Mouse (Mus musculus) layer of hippocampus, adult 9-10 months (tissue): ENCODE data around the gene Grin2a.

Experiments
- DNase-seq: peaks from one replicate; pipeline ENCODE4 v3.0.0; 2022; ENCODE audit warnings: low spot score

The Grin2a gene

DNA sequence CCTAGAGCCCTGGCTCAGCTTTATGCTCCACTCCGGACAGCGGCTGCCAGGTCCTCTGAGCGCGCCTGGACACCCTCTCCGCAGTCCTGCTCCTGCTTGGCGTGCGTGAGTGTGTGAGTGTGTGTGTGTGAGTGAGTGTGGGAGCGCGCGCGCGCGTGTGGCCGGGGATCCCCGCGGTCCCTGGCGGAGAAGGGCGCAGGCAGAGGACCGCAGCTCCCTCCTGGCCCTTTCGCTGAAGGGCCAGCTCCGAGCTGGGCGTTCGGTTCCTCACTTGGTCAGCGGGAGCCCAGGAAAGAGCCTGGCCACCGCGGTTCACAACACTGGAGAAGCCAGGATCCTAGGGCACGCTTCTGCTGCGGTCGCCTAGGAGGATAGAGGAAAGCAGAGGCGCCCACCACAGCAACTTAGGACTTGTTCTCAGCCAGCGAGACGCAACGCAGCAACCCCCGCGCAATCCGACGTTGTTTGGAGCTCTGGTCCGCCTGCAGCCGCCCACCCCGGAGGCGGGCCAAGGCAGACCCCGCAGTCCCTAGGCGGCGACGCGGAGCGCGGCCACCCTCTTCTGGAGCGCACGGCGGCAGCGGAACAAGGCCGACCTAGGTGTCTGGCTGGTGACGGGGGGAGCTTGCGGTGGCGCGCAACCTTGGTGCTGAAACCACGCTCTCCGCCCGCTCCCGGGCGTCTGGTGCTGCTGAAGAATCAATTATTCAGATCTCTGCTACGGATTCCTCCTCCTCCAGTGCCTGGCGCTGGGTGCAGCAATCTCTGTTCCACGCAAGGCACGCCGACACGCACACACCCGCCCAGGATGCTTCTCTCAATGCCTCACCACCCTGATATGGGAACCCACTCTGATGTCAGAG is at the start of gene Grin2a:
Gene Grin2a (minus strand): TSS at position 610 of the 863 bp plus-strand sequence.
- no peak for DNase-seq

DNA sequence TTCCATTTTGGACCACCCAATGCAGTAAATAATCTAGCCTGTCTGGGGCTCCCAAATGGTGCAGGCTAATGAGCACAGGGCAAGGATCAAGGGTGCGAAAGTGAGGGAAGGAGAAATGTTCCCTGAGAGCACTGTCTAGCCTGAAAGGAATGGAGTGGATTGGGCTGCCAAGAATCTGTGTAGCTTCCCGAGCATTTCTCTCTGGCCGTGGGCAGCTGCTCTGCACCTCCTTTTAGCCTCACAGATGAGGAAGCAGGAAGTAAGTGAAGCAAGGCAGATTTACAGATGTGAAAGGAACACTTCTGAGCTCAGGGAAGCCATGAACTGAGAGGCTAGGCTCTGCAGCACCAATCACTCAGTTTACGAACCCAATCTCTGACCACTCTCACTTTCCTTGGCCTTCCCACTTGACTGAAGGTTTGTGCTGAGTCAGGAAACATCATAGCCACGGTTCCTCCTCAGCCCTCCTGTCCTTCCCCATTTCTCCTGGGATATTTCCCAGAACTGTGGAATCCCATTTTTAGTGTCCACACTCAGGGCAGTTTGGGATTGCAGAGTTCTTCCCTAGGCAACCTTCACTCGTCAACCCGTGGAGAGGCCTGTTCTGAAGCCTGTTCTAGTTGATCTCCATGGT is 40.3 kb upstream of the Grin2a start:
- DNase-seq, result no peak

DNA sequence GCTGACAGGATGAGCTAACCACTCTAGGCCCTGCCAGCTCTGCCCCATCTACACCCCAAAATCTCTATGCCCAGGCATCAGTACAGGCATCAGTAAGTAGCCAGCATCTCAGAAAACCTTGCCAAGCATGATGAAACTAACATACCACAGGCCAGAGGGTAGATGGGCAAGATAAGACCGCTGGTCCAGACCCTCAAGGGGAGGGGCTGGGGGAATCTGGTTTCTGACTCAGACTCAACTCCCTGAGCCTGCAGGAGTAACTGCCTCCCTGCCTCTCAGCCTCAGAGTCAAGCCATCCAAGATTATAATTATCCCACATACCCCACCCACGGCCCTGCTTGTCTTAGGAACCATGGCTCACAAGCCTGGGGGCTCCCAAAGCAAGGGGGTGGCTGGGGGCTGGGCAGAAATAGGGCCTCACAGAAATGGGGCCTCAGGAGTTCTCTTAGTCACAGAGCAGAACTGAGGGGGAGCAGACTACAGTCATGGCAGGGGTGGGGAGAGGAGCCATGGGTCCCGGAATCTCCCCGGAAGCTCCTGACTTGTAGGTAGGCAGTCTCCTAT is 38.1 kb upstream of the Grin2a start:
- DNase-seq, result no peak

DNA sequence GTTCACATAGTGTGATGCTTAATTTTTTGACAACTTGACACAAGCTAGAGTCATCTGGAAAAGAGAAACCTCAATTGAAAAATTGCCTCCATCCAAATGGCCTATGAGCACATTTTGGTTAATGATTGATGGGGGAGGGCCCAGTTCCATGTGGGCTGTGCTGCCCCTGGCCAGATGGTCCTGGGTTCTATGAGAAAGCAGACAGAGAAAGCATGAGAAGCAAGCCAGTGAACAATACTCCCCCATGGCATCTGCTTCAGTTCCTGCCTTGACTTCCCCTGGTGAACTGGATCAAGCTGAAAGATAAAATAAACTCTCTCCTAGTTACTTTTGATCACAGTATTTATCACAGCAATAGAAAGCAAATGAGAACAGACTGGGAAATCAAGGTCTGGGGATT is 36.5 kb upstream of the Grin2a start:
- DNase-seq, result peak; percentile 41

DNA sequence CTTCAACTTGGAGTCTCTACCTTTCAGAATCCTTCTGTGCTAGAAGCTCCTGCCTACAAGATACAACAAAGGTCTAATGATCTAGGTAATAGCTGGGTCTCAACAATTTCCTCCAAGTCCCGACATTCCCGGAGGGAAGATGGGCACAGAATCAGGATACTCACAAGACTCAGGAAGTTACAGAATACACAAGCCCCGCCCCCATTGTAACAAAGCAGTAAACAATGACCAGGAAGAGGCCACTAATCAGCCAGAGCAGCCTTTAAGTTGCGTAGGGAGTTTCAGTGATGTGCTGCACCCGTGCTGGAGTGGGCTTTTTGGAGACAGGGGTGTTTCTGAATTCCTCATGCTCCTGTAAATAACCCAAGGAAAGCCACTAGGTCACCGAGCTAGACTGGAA is 31.4 kb upstream of the Grin2a start:
- DNase-seq, result no peak

DNA sequence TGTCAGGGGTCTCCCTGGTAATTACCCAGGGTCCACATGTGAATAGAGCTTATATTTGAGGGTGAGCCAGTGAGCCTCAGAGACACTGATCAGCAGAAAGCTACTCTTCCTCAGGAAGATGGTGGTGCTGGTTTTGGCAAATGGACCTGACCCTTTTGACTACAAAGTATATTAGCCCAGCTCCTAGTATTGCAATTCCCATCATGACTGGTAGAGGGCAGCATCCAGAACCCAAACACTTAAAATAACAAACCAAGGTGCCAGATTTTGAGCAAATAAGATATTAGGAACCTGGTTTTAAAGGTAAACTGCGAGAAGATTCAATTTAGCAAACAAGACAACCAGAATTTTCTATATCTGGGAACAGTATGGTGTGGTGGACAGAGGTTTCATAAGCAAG is 14.4 kb upstream of the Grin2a start:
- DNase-seq, result no peak

DNA sequence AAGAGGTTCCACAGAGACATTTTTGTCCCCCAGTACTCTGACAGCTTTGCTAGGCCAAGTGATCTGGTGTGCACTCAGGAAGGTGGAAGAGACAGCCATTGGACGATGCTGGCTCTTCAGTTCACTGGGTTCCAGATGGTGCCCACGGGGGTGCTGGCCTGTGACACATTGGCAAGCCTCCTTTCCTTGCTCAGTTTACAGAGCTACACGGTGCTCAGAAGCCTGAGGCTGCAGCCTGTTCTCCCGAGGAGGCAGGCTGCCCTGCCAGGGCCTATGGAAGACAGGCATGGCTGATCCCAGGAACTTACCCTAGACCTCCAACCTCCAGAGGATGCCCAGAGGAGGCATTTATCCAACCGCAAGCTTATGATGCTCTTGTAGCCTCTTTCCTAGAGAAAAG is 10.2 kb upstream of the Grin2a start:
- no peak for DNase-seq

DNA sequence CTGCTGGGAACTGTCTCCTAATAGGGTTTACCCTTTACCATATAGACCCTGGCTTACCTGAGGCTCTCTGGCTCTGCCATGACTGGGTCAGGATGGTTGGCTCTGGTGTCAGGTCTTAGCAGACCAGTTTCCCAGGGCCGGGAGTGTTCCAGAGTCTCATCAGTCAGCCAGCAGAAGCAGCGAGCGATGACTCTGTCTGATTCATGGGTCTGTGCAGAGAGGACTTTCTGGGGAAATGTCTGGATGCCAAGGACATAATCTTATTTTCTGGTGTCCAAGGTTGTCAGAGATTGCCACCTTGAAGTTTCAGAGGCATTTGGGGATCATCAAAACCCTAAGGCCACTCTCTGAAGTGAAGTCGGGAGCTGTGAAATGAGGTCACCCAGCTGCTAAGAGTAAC is 8.7 kb upstream of the Grin2a start:
- no peak for DNase-seq

DNA sequence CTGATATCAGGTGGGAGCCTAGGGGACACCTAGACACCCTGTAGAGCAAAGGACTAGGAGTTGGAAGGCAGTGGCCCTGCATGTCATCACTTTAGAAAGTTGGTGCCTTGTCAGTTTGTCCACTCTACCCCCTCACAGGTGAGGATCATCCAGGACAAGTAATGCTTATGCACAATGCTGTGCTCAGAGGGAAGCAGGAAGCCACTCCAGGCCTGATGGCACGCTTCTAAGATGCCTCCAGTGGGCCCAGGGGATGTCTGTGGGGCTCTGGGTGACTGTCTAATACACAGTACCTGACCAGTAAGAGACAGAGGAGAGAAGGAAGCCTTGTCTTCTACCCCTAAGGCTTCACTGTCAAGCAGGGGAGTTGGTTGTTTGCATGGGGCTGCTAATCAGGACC is 7.6 kb upstream of the Grin2a start:
- no peak for DNase-seq

DNA sequence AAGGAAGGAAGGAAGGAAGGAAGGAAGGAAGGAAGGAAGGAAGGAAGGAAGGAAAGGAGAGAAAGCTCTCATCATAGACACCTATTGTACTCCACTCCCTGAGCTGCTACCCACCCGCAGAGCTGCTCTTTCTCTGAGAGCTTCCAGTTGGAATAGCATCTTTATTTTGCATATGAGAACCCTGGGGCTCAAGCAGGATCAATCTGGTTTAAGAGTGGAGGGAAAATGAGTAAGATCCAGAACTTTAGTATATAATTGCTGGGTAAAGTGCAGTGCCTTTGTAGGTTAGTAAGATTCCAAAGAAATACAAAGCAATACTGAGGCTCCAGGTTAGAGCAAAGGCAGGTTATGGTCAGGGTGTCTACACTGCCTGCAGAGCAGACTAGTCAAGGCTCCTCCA is 6.2 kb upstream of the Grin2a start:
- DNase-seq, result no peak

DNA sequence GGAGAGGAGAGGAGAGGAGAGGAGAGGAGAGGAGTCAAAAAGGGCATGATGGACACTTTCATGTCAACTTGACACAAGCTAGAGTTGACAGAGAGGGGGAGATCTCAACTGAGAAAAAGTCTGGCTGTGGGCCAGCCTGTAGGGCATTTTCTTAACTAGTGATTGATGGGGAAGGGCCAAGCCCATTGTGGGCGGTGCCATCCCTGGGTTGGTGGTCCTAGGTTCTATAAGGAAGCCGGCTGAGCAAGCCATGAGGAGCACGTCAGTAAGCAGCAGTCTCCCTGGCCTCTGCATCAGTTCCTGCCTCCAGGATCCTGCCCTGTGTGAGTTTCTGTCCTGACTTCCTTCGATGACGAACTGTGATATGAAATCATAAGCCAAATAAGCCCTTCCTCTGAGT is 4.6 kb upstream of the Grin2a start:
- DNase-seq, result no peak

DNA sequence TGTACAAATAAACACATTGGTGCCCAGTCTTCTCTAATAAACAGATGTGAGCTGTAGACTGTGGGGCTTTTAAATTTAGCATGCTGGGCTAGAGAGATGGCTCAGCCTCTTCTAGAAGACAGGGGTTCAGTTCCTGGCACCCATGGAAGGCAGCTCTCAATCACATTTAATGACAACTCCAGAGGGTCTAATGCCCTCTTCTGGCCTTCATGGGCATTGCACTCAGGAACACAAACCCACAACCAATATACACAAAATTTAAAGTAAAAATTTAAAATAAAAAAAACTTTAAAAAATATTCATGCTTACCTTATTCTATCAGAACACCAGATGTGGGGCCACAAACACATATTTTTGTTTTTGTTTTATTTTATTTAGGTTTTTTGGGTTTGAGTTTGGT is 2.6 kb upstream of the Grin2a start:
- DNase-seq, result no peak

DNA sequence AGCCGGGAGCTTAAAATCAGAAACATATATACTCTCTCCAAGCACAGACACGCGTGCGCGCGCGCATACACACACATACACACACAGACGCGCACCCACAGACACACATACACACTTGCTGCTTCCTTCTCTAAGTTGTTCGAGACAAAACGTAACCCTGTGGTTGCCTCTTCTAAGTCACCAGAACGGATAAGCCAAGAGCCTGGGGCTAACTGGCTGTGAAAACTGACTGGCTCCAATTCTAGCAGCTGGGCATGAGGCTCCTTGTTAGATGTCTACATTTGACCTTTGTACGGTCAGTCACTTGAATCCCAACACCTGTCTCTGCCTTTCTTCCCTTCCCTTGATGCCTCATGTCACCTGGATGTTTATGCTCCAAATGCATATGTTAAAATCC is 452 bp upstream of the Grin2a start:
- DNase-seq, result no peak

DNA sequence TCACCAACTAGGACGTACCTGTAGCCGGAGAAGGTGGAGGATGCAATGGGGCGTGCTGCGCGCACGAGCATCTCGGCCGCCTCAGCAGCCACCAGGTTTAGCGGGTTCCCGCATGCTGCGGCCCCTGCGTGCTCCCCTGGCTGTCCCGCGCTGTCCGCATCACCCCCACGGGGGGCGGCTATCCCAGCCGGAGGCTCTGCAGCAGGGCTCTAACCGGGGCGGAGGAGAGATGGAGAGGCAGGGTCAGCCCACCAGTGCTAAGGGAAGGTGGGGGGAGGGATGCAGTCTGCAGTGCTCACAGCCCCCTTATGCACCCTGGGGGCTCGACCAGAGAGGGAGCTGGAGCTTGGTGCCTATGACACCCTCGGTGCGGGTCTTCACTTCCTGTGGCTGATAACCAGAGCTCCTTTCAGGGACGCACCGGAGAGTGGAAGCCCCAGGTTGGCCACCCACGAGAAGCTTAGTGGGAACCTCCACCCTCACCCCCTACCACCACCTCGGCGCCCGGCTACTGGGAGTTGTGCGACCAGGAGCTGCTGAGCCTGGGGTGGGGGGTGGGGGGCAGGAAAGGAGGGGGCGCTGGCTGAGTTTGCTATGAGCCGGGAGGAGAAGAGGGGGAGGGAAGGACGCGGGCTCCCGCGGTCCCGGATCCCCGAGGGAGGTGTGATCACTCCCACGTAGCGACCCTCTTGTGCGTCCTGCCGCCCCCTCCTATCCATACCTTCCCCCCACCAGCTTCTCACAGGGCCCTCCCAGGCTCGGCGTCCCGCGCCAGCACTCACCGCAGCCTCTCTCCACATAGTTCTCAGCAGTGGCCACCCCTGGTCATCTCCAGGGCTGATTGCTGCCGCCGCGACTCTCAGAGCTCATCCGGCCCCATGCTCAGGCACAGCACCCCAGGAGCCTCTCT is 1.1 kb downstream of the Grin2a start:
- DNase-seq, result no peak

DNA sequence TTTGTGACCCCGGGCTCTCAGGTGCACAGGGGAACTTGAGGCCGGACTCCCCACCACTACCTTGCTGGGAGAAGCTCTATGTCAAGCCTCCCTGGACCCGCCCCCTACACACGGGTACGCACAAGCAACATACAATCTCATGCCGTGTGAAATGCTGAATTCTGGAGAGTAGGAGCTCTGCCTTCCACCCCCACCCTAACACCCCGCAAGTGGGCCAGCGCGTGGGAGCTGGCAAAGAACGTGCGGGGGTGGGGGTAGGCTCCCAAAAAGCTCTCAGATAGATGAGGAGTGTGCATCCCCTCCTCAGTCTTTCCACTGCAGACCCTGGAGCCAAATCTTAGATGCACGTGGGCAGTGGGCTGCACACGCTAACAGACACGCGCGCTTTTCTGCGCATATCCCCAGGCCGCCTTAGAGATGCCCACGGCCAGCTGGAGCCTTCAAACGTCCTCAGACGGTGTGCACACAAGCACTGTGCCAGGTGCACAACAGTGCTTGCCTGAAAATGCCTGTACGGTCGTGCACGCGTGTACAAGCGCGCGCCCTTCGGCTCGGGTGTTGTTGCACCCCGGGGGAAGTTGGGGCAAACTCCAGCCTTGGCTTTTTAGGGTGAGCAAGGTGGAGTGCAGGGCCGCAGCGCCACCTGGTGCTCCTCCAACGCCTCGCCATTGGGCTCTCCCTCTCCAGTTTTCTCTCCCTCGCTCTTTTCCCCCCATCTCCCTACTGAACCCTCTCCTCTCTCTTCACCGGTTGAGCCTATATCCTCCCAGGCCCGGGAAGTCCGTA is 1.9 kb downstream of the Grin2a start:
- no peak for DNase-seq

DNA sequence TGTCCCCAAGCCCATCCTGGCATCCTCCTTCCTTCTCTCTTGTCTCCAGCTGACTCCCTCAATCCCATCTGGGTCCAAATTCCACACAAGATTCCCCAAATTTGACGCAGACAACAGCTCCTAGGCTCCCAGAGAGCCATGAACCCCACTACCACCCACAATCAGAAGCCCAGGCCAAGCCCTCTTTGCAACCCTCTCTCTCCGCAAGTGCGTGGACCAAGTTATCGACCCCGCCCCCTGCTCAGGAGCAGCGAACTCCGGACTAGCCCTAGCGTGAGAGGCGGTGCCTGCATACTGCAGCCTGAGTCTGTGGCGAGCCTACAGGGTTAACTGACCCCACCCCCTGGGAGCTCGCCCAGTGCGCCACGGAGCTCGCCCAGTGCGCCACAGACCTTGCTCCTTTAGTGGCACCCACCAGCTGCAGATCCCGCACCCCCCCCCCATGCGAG is 2.6 kb downstream of the Grin2a start:
- no peak for DNase-seq

DNA sequence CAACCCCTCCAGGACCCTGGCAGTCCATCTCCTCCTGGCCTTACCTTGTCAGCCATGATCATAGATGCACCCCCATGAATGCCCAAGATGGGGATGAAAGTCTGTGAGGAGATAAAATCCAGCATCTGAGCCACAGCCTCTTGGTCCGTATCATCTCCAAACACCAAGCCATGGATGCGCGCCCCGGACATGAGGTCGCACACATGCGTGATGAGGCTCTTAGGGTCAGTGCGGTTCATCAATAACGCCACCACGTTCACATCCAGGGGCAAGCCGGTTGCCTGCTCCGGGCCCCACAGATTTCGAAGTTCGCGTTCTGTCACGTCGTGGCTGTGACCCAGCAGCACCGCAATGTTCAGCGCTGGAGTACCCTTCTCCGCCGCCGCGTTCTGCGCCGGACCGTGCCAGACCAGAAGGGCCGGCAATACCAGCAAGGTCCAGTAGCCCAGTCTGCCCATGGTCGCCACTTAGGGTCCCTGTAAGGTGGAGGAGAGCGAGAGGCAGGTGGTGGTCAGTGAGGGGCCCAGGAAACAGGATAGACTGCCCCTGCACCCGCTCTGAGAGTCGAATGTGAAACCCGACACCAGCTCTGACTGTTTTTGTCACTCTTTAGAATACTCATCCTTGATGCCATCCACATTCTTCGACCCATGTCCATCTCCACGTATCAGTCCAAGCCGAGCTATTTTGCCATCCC is 3.1 kb downstream of the Grin2a start:
- DNase-seq, result no peak

DNA sequence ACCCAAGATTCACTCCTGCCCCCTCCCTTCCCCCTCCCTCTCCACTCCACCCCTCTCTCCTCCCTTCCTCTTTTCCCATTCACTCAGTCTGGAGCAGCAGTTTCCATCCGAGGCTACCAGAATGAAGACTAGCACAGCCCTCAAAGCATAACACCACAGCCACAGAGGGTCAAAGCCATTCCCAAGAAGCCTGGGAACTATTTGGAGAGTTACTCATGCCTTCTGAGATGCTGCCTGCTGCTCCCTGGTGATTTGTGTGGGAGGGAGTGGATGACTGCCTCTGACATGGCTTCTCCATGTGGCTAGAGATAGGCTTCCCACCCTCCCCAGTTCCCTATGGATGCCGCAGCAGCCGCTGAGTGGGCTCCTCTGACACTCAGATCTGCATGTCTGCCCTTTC is 10.3 kb downstream of the Grin2a start:
- no peak for DNase-seq

DNA sequence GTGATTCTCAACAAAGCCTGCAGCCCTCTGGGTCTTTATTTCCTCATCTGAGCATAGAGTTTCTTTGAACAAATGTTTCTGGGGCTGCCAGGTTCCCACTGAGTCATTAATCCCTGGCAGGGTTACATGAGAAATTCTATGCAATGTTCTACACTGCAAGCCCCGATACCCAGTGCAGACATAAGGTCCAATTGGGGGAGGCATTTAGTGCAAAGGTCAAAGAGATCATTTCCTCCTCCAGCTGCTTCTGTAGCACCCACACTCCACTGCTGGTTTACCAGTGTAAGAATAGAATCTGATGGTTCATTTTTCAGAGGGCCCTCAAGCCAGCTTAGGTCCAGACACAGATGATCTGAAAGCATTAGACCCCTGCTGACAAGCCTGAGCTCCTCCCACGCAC is 14.7 kb downstream of the Grin2a start:
- no peak for DNase-seq

DNA sequence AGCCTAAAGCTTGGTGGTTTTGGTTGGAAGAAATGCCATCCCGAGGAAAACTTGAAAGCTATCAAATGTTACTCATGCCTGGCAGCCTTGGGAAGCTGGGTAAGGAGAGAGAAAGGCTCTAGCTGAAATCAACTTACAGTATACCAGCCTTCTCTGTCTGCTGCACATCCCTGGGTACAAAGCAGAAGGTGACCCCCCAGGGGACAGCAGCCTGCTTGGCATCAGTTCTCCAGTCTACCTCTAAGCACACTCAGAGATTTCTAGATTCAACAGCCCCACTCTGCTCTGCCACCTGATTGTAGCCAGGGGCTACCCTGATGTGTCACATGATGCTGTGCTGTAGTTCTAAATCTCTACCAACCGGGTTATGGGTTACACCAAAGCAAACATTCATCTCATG is 17.2 kb downstream of the Grin2a start:
- DNase-seq, result no peak

DNA sequence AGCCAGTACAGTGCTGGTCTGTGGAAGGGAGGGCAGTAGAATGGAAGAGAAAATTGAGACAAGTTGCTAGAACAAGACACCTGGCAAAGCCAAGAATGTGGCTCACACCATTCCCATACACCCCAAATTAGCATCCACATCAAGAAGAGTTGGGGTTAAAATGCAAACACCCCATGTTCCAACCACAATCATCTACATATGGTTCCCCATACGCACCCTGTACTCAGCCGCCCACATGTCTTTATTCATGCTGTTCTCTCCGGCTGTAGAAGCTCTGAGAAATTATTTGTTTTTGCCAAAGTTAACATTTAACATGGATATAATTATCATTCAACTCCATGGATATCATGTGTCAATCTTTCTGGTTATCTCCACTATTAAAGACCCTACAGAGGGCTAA is 22.7 kb downstream of the Grin2a start:
- DNase-seq, result peak; percentile 65
